Mouse (Mus musculus): ENCODE data around the gene Bcl2a1d. TPM values are rescaled to one million over a fixed set of nuclear protein-coding genes. Genes with fewer than 3 reads are reported as not detected.

The Bcl2a1d gene
- total RNA-seq (2023) = 6.7 TPM

GRCm38 (mm10) chr9:88731728-88732127, at the start of gene Bcl2a1d:
Bcl2a1d (minus strand) TSS chr9:88731914.

DNA sequence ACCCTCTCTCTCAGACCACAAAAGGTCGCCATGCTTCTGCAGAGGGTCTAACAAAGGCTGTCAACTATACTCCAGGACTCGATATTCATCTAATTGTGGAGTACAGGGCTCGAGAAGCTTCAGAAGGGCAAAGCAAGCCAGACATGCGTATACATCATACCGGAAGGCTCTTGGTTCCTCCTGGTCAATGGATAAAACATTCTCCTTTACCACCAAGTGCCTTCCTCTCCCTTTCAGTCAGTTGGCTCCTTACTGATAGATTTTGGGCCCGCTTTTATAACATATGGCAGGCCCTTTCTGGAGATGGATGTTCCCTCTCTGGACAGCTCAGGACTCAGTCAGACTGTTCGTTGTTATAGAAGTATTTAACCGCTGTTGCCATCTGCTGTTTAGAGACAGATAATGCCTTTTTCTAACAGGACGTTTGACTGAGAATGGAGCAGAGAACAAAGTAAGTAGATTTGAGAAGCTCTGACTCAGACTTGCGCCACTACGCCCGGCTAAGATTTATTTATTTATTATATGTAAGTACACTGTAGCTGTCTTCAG, 11.7 kb downstream of the Bcl2a1d start, which contains the start of gene Mthfsl:
Gene Mthfsl, minus strand, starts transcription at position 308 of the 549 bp plus-strand sequence.

Other genes starting within 250 kb of the Bcl2a1d start
- 137 TPM for gene Syncrip, start 249.3 kb downstream of the Bcl2a1d start, total RNA-seq (2023)
- 10.0 TPM for gene Zfp949, start 183.9 kb downstream of the Bcl2a1d start, total RNA-seq (2023)
- not detected for gene Trim43a, start 151.0 kb downstream of the Bcl2a1d start, total RNA-seq (2023)
- gene Mthfsl, start 11.6 kb downstream of the Bcl2a1d start, total RNA-seq (2023) = 44.8 TPM
- gene Trim43c, start 107.2 kb upstream of the Bcl2a1d start, total RNA-seq (2023) = not detected
- gene Bcl2a1a, start 225.0 kb upstream of the Bcl2a1d start, total RNA-seq (2023) = 4.7 TPM